Mouse (Mus musculus): Measurements from ENCODE around the gene Dcun1d2. TPM values are rescaled to one million over a fixed set of nuclear protein-coding genes. Genes with fewer than 3 reads are reported as not detected.

Dcun1d2 gene
- total RNA-seq, 1 experiment from 2014 or later: 29.1 TPM

Other genes with a start within 250 kb of the Dcun1d2 start
- gene Proz, start 227.2 kb downstream of the Dcun1d2 start, total RNA-seq (2021): 1.7 TPM in 1 of 2 replicates, not detected in the other
- 22.3 and 25.7 TPM in 2 replicates for gene Pcid2, start 182.7 kb downstream of the Dcun1d2 start, total RNA-seq (2021)
- 153 and 195 TPM in 2 replicates for gene Cul4a, start 182.5 kb downstream of the Dcun1d2 start, total RNA-seq (2021)
- 393 and 413 TPM in 2 replicates for gene Lamp1, start 129.0 kb downstream of the Dcun1d2 start, total RNA-seq (2021)
- 14.8 and 22.1 TPM in 2 replicates for gene Grtp1, start 87.5 kb downstream of the Dcun1d2 start, total RNA-seq (2021)
- 1.4 and 1.7 TPM in 2 replicates for gene Adprhl1, start 34.0 kb downstream of the Dcun1d2 start, total RNA-seq (2021)
- 24.8 and 32.5 TPM in 2 replicates for gene Tmco3, start 59 bp upstream of the Dcun1d2 start, total RNA-seq (2021)
- 56.6 and 63.8 TPM in 2 replicates for gene Tfdp1, start 50.6 kb upstream of the Dcun1d2 start, total RNA-seq (2021)
- not detected in 2 replicates for gene Atp4b, start 108.7 kb upstream of the Dcun1d2 start, total RNA-seq (2021)
- gene Grk1, start 117.0 kb upstream of the Dcun1d2 start, total RNA-seq (2021): not detected in 2 replicates
- gene Tmem255b, start 147.1 kb upstream of the Dcun1d2 start, total RNA-seq (2021): 1.8 TPM in 1 of 2 replicates, not detected in the other
- gene Gas6, start 206.4 kb upstream of the Dcun1d2 start, total RNA-seq (2021): 99.3 and 166 TPM in 2 replicates

All from adrenal gland, postnatal 25 days (tissue).